Mouse (Mus musculus): Measurements from ENCODE around the gene Nrxn3.

- TF ChIP-seq CTCF (IDR thresholded peaks at IDR 0.05; ENCODE audit: extremely low read depth, insufficient read length, insufficient replicate concordance, low read depth, low read length) (no peak), POLR2A (IDR thresholded peaks at IDR 0.05; ENCODE audit: low read depth, low read length) (no peak)
Measured at GRCm38 (mm10) chr12:89470226-89470625, 747.5 kb downstream of the Nrxn3 start.
